Mouse (Mus musculus) myocyte (in vitro differentiated cells): ENCODE measurements around the gene Abcf1.

Experiments used
- E2F4 ChIP-seq: IDR thresholded peaks from one replicate; pipeline ENCODE4 v1.6.1; 2011; ENCODE audit warnings: mild to moderate bottlenecking, control low read depth, moderate library complexity; ENCODE audit not compliant: insufficient read depth
- MAX ChIP-seq: IDR thresholded peaks from one replicate; pipeline ENCODE4 v1.6.1; 2011; ENCODE audit warnings: low read depth, mild to moderate bottlenecking, control low read depth
- POLR2A ChIP-seq: IDR thresholded peaks from one replicate; pipeline ENCODE4 v1.6.1; 2011; ENCODE audit warnings: low read depth, mild to moderate bottlenecking, control low read depth, moderate library complexity; ENCODE audit not compliant: insufficient read length
- POLR2AphosphoS2 ChIP-seq: IDR thresholded peaks from one replicate; pipeline ENCODE4 v1.6.1; 2011; ENCODE audit warnings: low read depth, control low read depth; ENCODE audit not compliant: insufficient read length
- SRF ChIP-seq: IDR thresholded peaks from one replicate; pipeline ENCODE4 v1.6.1; 2011; ENCODE audit warnings: low read depth; ENCODE audit not compliant: control insufficient read depth, insufficient read length
- USF1 ChIP-seq: IDR thresholded peaks from one replicate; pipeline ENCODE4 v1.6.1; 2011; ENCODE audit warnings: low read depth, mild to moderate bottlenecking, control low read depth, moderate library complexity

GRCm38 (mm10) chr17:36017046-36017445, 47.5 kb upstream of the Abcf1 start:
- TF ChIP-seq MAX, result no peak
- TF ChIP-seq E2F4, result no peak
- TF ChIP-seq SRF, result no peak
- TF ChIP-seq POLR2A, result no peak
- no peak for TF ChIP-seq POLR2AphosphoS2
- TF ChIP-seq USF1, result no peak
